Mouse (Mus musculus) midbrain, embryonic 14.5 days (tissue): ENCODE data around the gene Cmtm1. TPM values are rescaled to one million over a fixed set of nuclear protein-coding genes. Genes with fewer than 3 reads are reported as not detected.

ENCODE experiments used
- ATAC-seq: fragments of 200-750 bp; cut with Nextera tagmentation; 2 replicates; pipeline ENCODE4 v1.8.0; 2017; ENCODE audit warnings: moderate number of reproducible peaks, moderate library complexity; ENCODE audit not compliant: low FRiP score, low TSS enrichment
- DNase-seq: peaks from one replicate; pipeline ENCODE4 v3.0.0-alpha.2; 2015
- H3K27ac ChIP-seq: fragments of 300-500 bp; sonication (generic); replicated peaks from 2 replicates; pipeline ENCODE4 v1.5.1; 2014; ENCODE audit warnings: mild to moderate bottlenecking, low read depth, low read length, moderate library complexity
- H3K27me3 ChIP-seq: fragments of 300-500 bp; sonication (generic); 2 replicates; pipeline ENCODE4 v1.6.1; 2014; ENCODE audit warnings: low read length, control low read depth, mixed read lengths; ENCODE audit not compliant: control insufficient read depth, insufficient read depth
- H3K36me3 ChIP-seq: fragments of 300-500 bp; sonication (generic); 2 replicates; pipeline ENCODE4 v1.6.1; 2014; ENCODE audit warnings: low read length, control low read depth; ENCODE audit not compliant: control insufficient read depth, insufficient read depth
- H3K4me1 ChIP-seq: fragments of 300-500 bp; sonication (generic); 2 replicates; pipeline ENCODE4 v1.6.1; 2014; ENCODE audit warnings: mild to moderate bottlenecking, antibody characterized with exemption, low read length, control low read depth; ENCODE audit not compliant: control insufficient read depth, insufficient read depth
- H3K4me2 ChIP-seq: fragments of 300-500 bp; sonication (generic); 2 replicates; pipeline ENCODE4 v1.6.1; 2014; ENCODE audit warnings: mild to moderate bottlenecking, low read length, moderate library complexity
- H3K4me3 ChIP-seq: fragments of 300-500 bp; sonication (generic); replicated peaks from 2 replicates; pipeline ENCODE4 v1.5.1; 2014; ENCODE audit warnings: low read depth, low read length
- H3K9ac ChIP-seq: fragments of 300-500 bp; sonication (generic); replicated peaks from 2 replicates; pipeline ENCODE4 v1.6.1; 2014; ENCODE audit warnings: mild to moderate bottlenecking, low read length, moderate library complexity
- H3K9me3 ChIP-seq: fragments of 300-500 bp; sonication (generic); 2 replicates; pipeline ENCODE4 v1.6.1; 2016; ENCODE audit warnings: low read length, control low read depth, mixed read lengths; ENCODE audit not compliant: control insufficient read depth
- WGBS: fragments of 180-500 bp; shearing (Covaris S2); extraction: QIAGEN DNeasy Blood & Tissue Kit; methylation state at CpG from one replicate; pipeline ENCODE4 v1.1.7; 2014; 5-methylcytosine and 5-hydroxymethylcytosine counted together
- polyA plus RNA-seq: library from polyadenylated mRNA; unstranded; fragments of >200 nt; fragmentation: Nextera tagmentation; extraction: Ambion mirVana; gene quantifications from 2 replicates; pipeline ENCODE4 v1.2.1, GENCODE M21; 2014

Cmtm1 gene
- polyA plus RNA-seq, 1 experiment from 2014 or later, result not detected

GRCm38 (mm10) chr8:104251461-104251860 is 58.5 kb downstream of the Cmtm1 start:
- WGBS, result 0% methylated on average over 7 of the region's 7 CpGs
- DNase-seq, result peak; percentile 3

GRCm38 (mm10) chr8:104250439-104251367 is 59.2 kb downstream of the Cmtm1 start, which contains the start of gene Cklf:
TSS of gene Cklf (plus strand) at chr8:104250861.
- Histone ChIP-seq H3K27me3 (no peaks in the 10 kb centered on the region), H3K27ac (peak within 1 kb of the TSS; percentile 42; the same call in 1 of the 2 replicates), H3K4me3 (peak within 1 kb of the TSS; percentile 65), H3K4me2 (peak within 1 kb of the TSS; percentile 87), H3K9me3 (no peaks in the 10 kb centered on the region), H3K36me3 (no peaks in the 10 kb centered on the region), H3K9ac (peak within 1 kb of the TSS; percentile 65), H3K4me1 (peaks cover 17% of the 10 kb centered on the region)
- ATAC-seq (peak; percentile 86), DNase-seq (peak; percentile 96)
- 4% methylated on average over 41 of the region's 41 CpGs for WGBS

More at GRCm38 (mm10) chr8:104251461-104251860, 58.5 kb downstream of the Cmtm1 start:
- ATAC-seq, result no peak
- Histone ChIP-seq H3K36me3 (no peaks in the 10 kb centered on the region), H3K9ac (peak overlapping the region; percentile 65; the same call in 1 of the 2 replicates), H3K4me3 (peak overlapping the region; percentile 65), H3K27me3 (no peaks in the 10 kb centered on the region), H3K4me2 (peak overlapping the region; percentile 87), H3K9me3 (no peaks in the 10 kb centered on the region), H3K4me1 (peaks cover 17% of the 10 kb centered on the region), H3K27ac (no peak overlapping the region)

GRCm38 (mm10) chr8:104249442-104249996 is 60.4 kb downstream of the Cmtm1 start:
- H3K4me3 ChIP-seq, result no peak overlapping the region
- no peaks in the 10 kb centered on the region for H3K9me3 ChIP-seq
- 88% methylated on average over 7 of the region's 7 CpGs for WGBS
- peaks cover 17% of the 10 kb centered on the region for H3K4me1 ChIP-seq
- H3K4me2 ChIP-seq, result no peak overlapping the region
- no peak overlapping the region for H3K9ac ChIP-seq
- 0 out of 2 replicates have a peak, but pooled peaks cover 6% of the 10 kb centered on the region for H3K36me3 ChIP-seq
- DNase-seq (no peak), ATAC-seq (no peak)
- H3K27me3 ChIP-seq, result no peaks in the 10 kb centered on the region
- no peak overlapping the region for H3K27ac ChIP-seq

- Histone ChIP-seq H3K9ac (peak within 1 kb of the TSS; percentile 86), H3K4me1 (peaks cover 17% of the 10 kb centered on the region), H3K27me3 (no peaks in the 10 kb centered on the region), H3K27ac (0 out of 2 replicates have a peak within 1 kb of the TSS, but pooled peaks have one; percentile 49), H3K9me3 (no peaks in the 10 kb centered on the region), H3K4me2 (peak within 1 kb of the TSS; percentile 86), H3K36me3 (peaks cover 13% of the 10 kb centered on the region), H3K4me3 (peak within 1 kb of the TSS; percentile 91)
- peak; percentile 87 for ATAC-seq
- peak; percentile 90 for DNase-seq
- WGBS, result under 1% methylated on average over 28 of the region's 28 CpGs
Observed at GRCm38 (mm10) chr8:104248276-104248675, 61.7 kb downstream of the Cmtm1 start, which contains the start of gene Tk2. TSS of gene Tk2 (minus strand) at chr8:104248558.

GRCm38 (mm10) chr8:104247908-104248275 is 62.1 kb downstream of the Cmtm1 start:
- Histone ChIP-seq H3K4me3 (peak overlapping the region; percentile 91), H3K4me2 (peak overlapping the region; percentile 86), H3K27me3 (no peaks in the 10 kb centered on the region), H3K9me3 (no peaks in the 10 kb centered on the region), H3K9ac (peak overlapping the region; percentile 86), H3K27ac (0 out of 2 replicates have a peak overlapping the region, but pooled peaks have one; percentile 49), H3K4me1 (peaks cover 17% of the 10 kb centered on the region), H3K36me3 (peaks cover 17% of the 10 kb centered on the region)
- WGBS, result 4% methylated on average over 11 of the region's 11 CpGs
- ATAC-seq (no peak), DNase-seq (no peak)

GRCm38 (mm10) chr8:104247054-104247907 is 62.7 kb downstream of the Cmtm1 start:
- H3K36me3 ChIP-seq, result peaks cover 23% of the 10 kb centered on the region
- DNase-seq (no peak), ATAC-seq (no peak)
- 79% methylated on average over 22 of the region's 22 CpGs for WGBS
- no peaks in the 10 kb centered on the region for H3K9me3 ChIP-seq
- H3K4me2 ChIP-seq, result peak overlapping the region; percentile 86
- H3K9ac ChIP-seq, result peak overlapping the region; percentile 86
- peaks cover 17% of the 10 kb centered on the region for H3K4me1 ChIP-seq
- H3K27me3 ChIP-seq, result no peaks in the 10 kb centered on the region
- H3K27ac ChIP-seq, result 0 out of 2 replicates have a peak overlapping the region, but pooled peaks have one; percentile 49
- peak overlapping the region; percentile 91 for H3K4me3 ChIP-seq

- Histone ChIP-seq H3K4me3 (no peak overlapping the region), H3K9me3 (no peaks in the 10 kb centered on the region), H3K9ac (no peak overlapping the region), H3K4me1 (peaks cover 14% of the 10 kb centered on the region), H3K27ac (no peak overlapping the region), H3K27me3 (no peaks in the 10 kb centered on the region), H3K4me2 (no peak overlapping the region), H3K36me3 (peaks cover 29% of the 10 kb centered on the region)
- 94% methylated on average over 4 of the region's 4 CpGs for WGBS
- no peak for ATAC-seq
- DNase-seq, result no peak
Observed at GRCm38 (mm10) chr8:104246621-104247020, 63.3 kb downstream of the Cmtm1 start.
